Mouse (Mus musculus) G1E-ER4 (cell line): ENCODE measurements around the gene Nr1d1. TPM values are rescaled to one million over a fixed set of nuclear protein-coding genes. Genes with fewer than 3 reads are reported as not detected.

Experiments used
- GATA1 ChIP-seq: IDR thresholded peaks from one replicate; pipeline ENCODE4 v1.8.0; 2012; ENCODE audit warnings: low read length, inconsistent platforms
- polyA plus RNA-seq: library from polyadenylated mRNA; stranded (reverse); fragments of >175 nt; gene quantifications from 2 replicates; pipeline ENCODE4 v1.2.3, GENCODE M21; 2012

Nr1d1 gene
- polyA plus RNA-seq, 1 experiment, result 3.5 TPM

DNA sequence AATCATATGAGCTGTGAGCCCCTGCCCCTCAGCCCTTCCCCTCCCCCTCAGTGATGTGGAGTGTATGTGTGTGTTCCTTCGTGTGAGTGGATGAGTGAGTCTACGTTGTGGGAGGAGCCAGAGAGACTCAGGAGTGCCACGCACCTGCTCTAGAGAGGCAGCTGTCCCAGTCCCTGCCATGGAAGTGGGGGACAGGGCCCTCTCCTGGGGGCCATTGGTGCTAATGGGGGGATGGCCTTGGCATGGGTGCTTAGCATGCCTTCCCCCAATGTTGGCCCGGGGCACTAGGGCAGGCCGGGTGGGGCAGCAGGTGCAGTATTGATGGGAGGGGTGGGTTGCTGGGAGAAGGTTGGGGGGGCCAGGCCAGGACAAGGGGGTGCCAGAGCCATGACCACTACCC is 8.3 kb downstream of the Nr1d1 start:
- TF ChIP-seq GATA1, result no peak

DNA sequence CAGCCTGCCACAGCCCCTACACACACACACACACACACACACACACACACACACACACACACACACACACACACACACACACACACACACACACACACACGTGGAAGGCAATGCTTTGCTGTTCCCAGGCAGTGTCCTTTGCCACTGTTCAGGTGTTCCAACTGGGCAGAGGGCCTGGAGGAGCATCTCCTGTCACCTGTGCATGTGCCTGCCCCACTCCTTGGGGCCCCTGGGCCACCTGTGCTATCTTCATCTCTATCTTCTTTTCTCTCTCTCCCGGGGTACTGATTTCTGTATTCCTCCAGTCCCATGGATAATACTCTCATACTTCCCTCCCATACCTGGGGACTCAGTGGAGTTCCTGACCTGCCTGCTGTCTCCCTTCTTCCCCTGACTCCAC is 8.8 kb downstream of the Nr1d1 start:
- TF ChIP-seq GATA1, result no peak

GRCm38 (mm10) chr11:98765421-98766309 is 9.5 kb downstream of the Nr1d1 start:
- TF ChIP-seq GATA1, result no peak

DNA sequence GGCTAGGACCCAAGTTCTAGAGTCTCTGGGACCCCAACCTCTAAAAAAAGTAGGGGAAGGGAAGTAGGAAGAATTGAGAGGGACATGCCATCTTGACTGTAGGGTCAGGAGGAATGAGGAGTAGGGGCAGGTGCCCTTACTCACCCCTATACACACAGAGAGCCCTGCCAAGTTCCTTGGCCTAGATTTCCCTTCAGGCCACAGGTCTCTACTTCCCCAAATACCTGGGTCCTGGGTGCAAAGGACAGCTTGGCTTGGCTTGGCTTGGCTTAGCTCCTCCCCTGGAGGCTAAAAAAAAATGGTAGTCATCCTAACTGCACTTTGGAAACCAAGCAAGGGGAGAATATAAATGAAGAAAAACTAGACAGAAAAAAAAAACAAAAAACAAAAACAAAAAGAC is 10.4 kb downstream of the Nr1d1 start:
- TF ChIP-seq GATA1, result no peak

- no peak for TF ChIP-seq GATA1
Measured at GRCm38 (mm10) chr11:98764091-98764490, 11.0 kb downstream of the Nr1d1 start.

DNA sequence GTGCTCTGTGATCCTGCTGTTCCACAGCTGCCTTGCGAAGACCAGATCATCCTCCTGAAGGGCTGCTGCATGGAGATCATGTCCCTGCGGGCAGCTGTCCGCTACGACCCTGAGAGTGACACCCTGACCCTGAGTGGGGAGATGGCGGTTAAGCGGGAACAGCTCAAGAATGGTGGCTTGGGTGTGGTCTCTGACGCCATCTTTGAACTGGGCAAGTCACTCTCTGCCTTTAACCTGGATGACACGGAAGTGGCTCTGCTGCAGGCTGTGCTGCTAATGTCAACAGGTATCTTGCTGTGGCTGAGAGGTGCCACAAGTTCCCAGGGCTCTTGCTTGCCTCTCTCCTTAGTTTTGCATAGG is 11.7 kb downstream of the Nr1d1 start:
- TF ChIP-seq GATA1, result no peak

DNA sequence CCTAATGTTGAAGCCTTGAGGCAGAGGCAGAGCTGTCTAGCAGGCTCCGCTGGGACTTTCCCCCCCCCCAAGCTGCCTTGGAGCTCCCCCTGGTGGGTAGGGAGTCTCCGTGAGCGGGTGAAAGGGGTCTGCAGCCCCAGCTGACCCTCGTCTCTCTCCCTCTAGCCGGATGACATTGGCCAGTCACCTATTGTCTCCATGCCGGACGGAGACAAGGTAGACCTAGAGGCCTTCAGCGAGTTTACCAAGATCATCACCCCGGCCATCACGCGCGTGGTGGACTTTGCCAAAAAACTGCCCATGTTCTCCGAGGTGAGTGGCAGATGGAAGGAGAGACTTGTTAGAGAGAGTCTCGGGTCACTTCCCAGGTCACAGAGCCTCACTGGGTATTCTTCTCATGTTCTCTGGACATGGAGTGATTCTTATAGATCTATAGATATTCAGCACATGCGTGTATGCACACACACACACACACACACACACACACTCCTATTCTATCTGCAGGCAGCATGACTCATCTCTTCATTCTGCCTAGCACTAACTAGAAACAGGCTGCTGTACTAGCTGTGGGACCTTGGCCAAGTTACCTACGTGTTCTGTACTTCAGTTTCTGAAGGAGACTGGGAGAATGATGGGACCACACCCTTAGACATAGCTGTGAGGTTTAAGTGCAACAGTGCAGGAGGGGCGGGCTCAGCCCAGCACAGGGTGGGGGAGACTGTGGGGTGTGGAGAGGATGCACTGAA is 12.2 kb downstream of the Nr1d1 start:
- no peak for TF ChIP-seq GATA1

GRCm38 (mm10) chr11:98761939-98762338 is 13.2 kb downstream of the Nr1d1 start:
- no peak for TF ChIP-seq GATA1

DNA sequence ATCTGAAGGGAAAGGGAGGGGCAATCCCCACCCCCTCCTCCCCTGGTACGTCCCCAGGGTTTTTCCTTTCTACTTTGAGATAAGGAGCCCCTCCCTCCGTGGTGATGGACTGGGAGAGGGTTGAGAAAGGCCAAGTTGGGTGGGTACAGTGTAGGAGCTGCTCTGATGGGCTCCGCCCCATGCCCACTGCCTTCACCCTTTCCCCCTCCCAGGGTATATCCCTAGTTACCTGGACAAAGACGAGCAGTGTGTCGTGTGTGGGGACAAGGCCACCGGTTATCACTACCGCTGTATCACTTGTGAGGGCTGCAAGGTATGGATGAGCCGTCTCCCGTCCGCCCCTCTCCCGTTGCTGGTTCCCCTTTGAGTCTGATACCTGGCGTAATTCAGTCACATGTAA is 18.4 kb downstream of the Nr1d1 start:
- no peak for TF ChIP-seq GATA1

- no peak for TF ChIP-seq GATA1
Measured at GRCm38 (mm10) chr11:98755726-98756380, 19.3 kb downstream of the Nr1d1 start.

DNA sequence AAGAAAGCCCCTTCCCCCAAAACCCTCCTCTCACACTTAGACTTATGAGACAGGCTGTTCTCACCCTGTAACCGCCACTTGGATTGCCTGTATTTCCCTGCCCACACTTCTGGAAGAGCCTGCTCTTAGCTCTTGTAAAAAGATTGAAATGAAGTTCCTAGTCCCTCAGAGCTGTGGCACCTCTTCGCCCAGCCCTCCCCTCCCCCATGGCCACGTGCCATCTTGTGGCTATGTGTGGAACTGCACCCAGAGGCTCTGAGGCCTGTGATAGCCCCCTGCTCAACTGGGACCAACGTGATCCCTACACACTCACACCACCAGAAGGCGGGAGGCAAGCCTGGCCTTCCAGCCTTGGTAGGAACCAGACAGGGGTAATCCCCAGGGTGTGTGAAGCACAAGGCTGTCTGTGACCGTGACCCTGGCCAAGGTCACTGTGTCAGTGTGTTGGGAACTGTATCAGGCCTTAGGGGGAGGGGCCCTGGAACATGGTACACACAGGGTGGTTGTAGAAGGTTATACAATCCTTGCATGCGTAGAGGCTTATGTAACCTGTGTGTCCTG is 20.4 kb downstream of the Nr1d1 start:
- TF ChIP-seq GATA1, result no peak

DNA sequence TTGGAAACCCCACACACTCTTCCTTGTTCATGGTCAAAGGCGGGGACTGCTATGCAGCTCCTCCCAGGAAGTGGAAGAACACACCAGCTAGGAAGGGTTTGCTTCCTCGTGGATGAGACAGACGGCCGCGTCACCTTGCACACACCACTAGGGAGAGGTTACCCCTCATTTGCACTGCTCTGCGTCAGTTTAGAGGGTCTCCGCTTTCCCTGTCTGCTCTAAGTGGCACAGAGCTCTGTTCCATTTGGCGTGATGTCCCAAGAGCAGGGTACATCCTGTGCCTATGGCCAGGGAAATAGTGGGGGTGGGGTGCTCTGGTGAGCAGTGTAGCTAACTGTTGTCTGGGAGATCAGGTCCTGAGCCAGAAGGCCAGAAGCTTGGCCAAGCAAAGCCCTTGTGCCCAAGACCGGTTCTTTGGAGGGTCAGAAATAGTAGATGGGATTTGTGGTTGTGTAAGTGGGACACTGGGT is 20.9 kb downstream of the Nr1d1 start:
- no peak for TF ChIP-seq GATA1

- no peak for TF ChIP-seq GATA1
Measured at GRCm38 (mm10) chr11:98753264-98753663, 21.9 kb downstream of the Nr1d1 start.

DNA sequence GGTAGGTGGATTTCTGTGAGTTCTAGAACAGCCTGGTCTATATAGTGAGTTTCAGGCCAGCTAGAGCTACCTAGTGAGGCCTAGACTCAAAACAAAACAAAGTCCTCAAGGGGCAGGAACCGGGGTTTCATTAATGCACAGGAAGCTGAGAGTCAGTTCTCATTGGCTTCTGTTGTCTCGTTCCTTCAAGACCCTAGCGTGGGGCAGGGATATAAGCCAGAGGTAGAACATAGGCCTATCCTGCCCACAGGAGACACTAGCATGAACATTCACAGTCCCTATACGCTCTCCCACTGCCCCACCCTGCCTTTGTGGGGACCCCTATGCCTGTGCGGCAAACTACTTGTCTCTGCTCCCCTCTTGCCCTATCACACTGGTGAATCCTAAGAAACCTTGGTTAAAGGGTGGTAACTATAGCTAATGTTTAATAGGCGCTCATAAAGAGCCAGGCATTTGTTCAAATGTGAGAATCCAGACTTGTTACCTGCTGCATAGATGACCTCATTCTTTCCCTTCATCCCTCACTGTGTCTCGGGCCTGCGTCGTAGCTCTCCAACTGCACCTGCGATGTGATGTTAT is 22.5 kb downstream of the Nr1d1 start:
- no peak for TF ChIP-seq GATA1

DNA sequence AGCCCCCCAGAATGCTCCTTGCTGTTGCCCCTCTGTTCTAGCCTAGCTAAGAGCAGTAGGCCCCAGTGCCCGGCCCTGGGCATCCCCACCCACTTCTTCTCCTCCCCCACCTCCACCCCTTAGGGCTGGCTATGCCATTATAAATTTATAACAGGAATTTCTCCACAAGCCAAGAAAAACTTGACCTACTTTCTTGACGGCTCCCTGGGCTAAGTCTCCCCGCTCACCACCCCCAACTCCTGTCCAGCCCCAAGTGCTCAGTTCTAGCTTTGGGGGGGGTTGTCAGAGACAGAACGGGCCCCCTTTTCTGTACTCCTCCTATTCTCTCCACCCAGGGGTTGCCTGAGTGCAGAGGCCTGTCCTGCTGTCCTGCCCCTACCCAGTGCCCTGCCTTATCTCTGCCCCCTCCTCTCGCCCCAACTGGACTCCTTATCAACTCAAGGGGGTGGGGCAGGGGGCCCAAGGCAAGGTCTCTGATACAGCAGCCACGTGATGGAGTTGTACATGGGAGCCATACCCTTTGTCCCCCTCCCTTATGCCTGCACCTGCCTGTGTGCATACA is 23.8 kb downstream of the Nr1d1 start:
- TF ChIP-seq GATA1, result no peak
